Mouse (Mus musculus) lung, postnatal 0 days (tissue): ENCODE results near the gene Itgb6.
A peak's percentile ranks its signal among the peaks of the same experiment; 100 is the strongest.

Experiments used
- CTCF ChIP-seq: IDR thresholded peaks from 2 replicates; pipeline ENCODE4 v1.5.1; 2016; ENCODE audit warnings: antibody characterized with exemption, mild to moderate bottlenecking
- EP300 ChIP-seq: IDR thresholded peaks from 2 replicates; pipeline ENCODE4 v1.6.1; 2016; ENCODE audit warnings: antibody characterized with exemption, mild to moderate bottlenecking, control low read depth

DNA sequence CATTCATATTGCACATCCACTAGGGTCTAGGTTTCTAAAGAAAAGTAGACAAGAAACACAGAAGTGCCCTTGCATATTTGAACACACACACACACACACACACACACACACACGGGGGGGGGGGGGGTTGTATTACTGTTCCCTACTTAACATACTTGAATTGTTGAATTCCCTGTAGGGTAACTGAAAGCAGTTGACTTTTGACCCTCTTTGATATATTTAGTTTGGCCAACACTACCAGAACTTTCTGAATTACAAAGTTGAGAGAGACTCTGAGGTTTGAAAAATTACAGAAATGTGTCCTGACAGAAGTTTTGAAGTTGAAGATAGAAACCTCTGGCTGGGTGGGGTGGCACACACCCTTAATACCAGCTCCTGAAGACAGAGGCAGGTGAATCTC is 32.2 kb downstream of the Itgb6 start:
- TF ChIP-seq CTCF (no peak), EP300 (peak; percentile 93)
